Mouse (Mus musculus) B cell, adult 62 days (primary cell): Measurements from ENCODE around the gene Gm5150. TPM values are rescaled to one million over a fixed set of nuclear protein-coding genes. Genes with fewer than 3 reads are reported as not detected.

Experiments used
- total RNA-seq: library from RNA; stranded (reverse); gene quantifications from 4 replicates; pipeline ENCODE4 v1.2.4, GENCODE M21; 2023

The Gm5150 gene
- 0.47 to 1.3 TPM in 2 of 4 replicates, not detected in the others for total RNA-seq

GRCm38 (mm10) chr3:16006215-16006614 is at the start of gene Gm5150:
TSS of gene Gm5150 (minus strand) at chr3:16006437.

Other genes starting within 250 kb of the Gm5150 start
- 1.3 TPM in 1 of 4 replicates, not detected in the others for gene Sirpb1c, start 157.9 kb downstream of the Gm5150 start, total RNA-seq